Mouse (Mus musculus): ENCODE measurements around the gene Lypla2. TPM values are rescaled to one million over a fixed set of nuclear protein-coding genes. Genes with fewer than 3 reads are reported as not detected.

The Lypla2 gene
- total and polyA plus RNA-seq, 3 experiments, result 54.9 to 91.8 (median 57.2) TPM

- 0 out of 2 replicates have a peak, but pooled peaks cover 4% of the 10 kb centered on the region for H3K79me2 ChIP-seq (replicated peaks; ENCODE audit: control insufficient read depth, extremely low read depth, insufficient read depth, poor library complexity, severe bottlenecking)
- TF ChIP-seq KAT2A (IDR thresholded peaks at IDR 0.05; ENCODE audit: insufficient replicate concordance, low read length) (no peak), CTCF (conservative IDR thresholded peaks at IDR 0.05 in 1 of 2, IDR thresholded peaks at IDR 0.05 in 1 of 2; ENCODE audit: low read depth in 2 of 2, low read length in 2 of 2) (no peak), MYC (IDR thresholded peaks at IDR 0.05; ENCODE audit: low read depth, low read length) (no peak), POLR2A (IDR thresholded peaks at IDR 0.05; ENCODE audit: low read depth, low read length) (no peak), MAFK (IDR thresholded peaks at IDR 0.05; ENCODE audit: insufficient replicate concordance, low read length) (no peak), SMC3 (IDR thresholded peaks at IDR 0.05; ENCODE audit: low read depth, low read length) (no peak), E2F4 (IDR thresholded peaks at IDR 0.05; ENCODE audit: insufficient replicate concordance, low read depth, low read length) (no peak), BHLHE40 (IDR thresholded peaks at IDR 0.05; ENCODE audit: low read depth, low read length) (no peak), ZNF384 (IDR thresholded peaks at IDR 0.05; ENCODE audit: low read depth, low read length) (no peak), MXI1 (IDR thresholded peaks at IDR 0.05; ENCODE audit: low read depth, low read length) (no peak), MEF2A (IDR thresholded peaks at IDR 0.05; ENCODE audit: borderline replicate concordance, low read depth, low read length) (no peak), CHD1 (IDR thresholded peaks at IDR 0.05; ENCODE audit: low read depth, low read length) (no peak), USF1 (IDR thresholded peaks at IDR 0.05; ENCODE audit: low read depth, low read length) (no peak), POLR2AphosphoS2 (IDR thresholded peaks at IDR 0.05; ENCODE audit: low read depth, low read length) (no peak), JUND (conservative IDR thresholded peaks at IDR 0.05; ENCODE audit: low read depth, low read length) (no peak), PAX5 (IDR thresholded peaks at IDR 0.05; ENCODE audit: low read length) (no peak)
- DNase-seq (ENCODE audit: extremely low read depth), result no peak
- peaks cover 40 to 67% of the 10 kb centered on the region in 2 experiments for H3K36me3 ChIP-seq (replicated peaks in 1 of 2; ENCODE audit: control insufficient read depth in 1 of 2, insufficient read depth in 1 of 2, low read length in 1 of 2)
- H3K4me2 ChIP-seq (ENCODE audit: insufficient read depth, low read depth, poor library complexity, severe bottlenecking), result no peak overlapping the region
- no peaks in the 10 kb centered on the region for H3K27me3 ChIP-seq (replicated peaks)
- peaks cover 0 to 13% of the 10 kb centered on the region in 2 experiments; a peak in 2 of 4 replicates for H3K4me1 ChIP-seq (ENCODE audit: control insufficient read depth in 1 of 2, insufficient read depth in 2 of 2)
- no peak overlapping the region for H3K4me3 ChIP-seq (replicated peaks in 1 of 3; ENCODE audit: low read depth in 2 of 3, low read length in 2 of 3, poor library complexity in 1 of 3)
- in situ Hi-C loops (cut with MboI; ENCODE audit: low pct_ligation_motif_present, low pct_unique_long_range_greater_than_20kb, low sequenced_read_pairs) (no loop called here), dilution Hi-C loops (cut with MboI; ENCODE audit: extremely low pct_ligation_motif_present, extremely low pct_unique_long_range_greater_than_20kb, low sequenced_read_pairs) (no loop called here)
- H3K27ac ChIP-seq (ENCODE audit: insufficient read depth, low read depth), result no peak overlapping the region
- no peaks in the 10 kb centered on the region for H3K9me3 ChIP-seq (replicated peaks; ENCODE audit: low read length)
- H3K9ac ChIP-seq (ENCODE audit: insufficient read depth, low read depth), result no peak overlapping the region
These were observed 48.0 kb downstream of the Lypla2 start for GRCm38 (mm10) chr4:135924418-135924817.

- DNase-seq (ENCODE audit: extremely low read depth), result no peak
These were observed 50.2 kb downstream of the Lypla2 start for GRCm38 (mm10) chr4:135922190-135922589.

More at GRCm38 (mm10) chr4:135922190-135922589, 50.2 kb downstream of the Lypla2 start:
- peak overlapping the region; percentile 96 for H3K4me2 ChIP-seq (ENCODE audit: insufficient read depth, low read depth, poor library complexity, severe bottlenecking)
- H3K27ac ChIP-seq (ENCODE audit: insufficient read depth, low read depth), result no peak overlapping the region
- 0 out of 2 replicates have a peak, but pooled peaks cover 4% of the 10 kb centered on the region for H3K79me2 ChIP-seq (replicated peaks; ENCODE audit: control insufficient read depth, extremely low read depth, insufficient read depth, poor library complexity, severe bottlenecking)
- in situ Hi-C loops (cut with MboI; ENCODE audit: low pct_ligation_motif_present, low pct_unique_long_range_greater_than_20kb, low sequenced_read_pairs) (no loop called here), dilution Hi-C loops (cut with MboI; ENCODE audit: extremely low pct_ligation_motif_present, extremely low pct_unique_long_range_greater_than_20kb, low sequenced_read_pairs) (no loop called here)
- H3K4me1 ChIP-seq (ENCODE audit: control insufficient read depth in 1 of 2, insufficient read depth in 2 of 2), result peaks cover 0 to 31% of the 10 kb centered on the region in 2 experiments; a peak in 2 of 4 replicates
- H3K9me3 ChIP-seq (replicated peaks; ENCODE audit: low read length), result no peaks in the 10 kb centered on the region
- no peak overlapping the region for H3K9ac ChIP-seq (ENCODE audit: insufficient read depth, low read depth)
- H3K36me3 ChIP-seq (replicated peaks in 1 of 2; ENCODE audit: control insufficient read depth in 1 of 2, insufficient read depth in 1 of 2, low read length in 1 of 2), result peaks cover 40 to 71% of the 10 kb centered on the region in 2 experiments
- TF ChIP-seq MEF2A (IDR thresholded peaks at IDR 0.05; ENCODE audit: borderline replicate concordance, low read depth, low read length) (no peak), E2F4 (IDR thresholded peaks at IDR 0.05; ENCODE audit: insufficient replicate concordance, low read depth, low read length) (no peak), UBTF (IDR thresholded peaks at IDR 0.05; ENCODE audit: low read depth, low read length) (no peak), NELFE (IDR thresholded peaks at IDR 0.05; ENCODE audit: low read depth, low read length) (no peak), NRF1 (IDR thresholded peaks at IDR 0.05; ENCODE audit: low read depth, low read length) (no peak), MAFK (IDR thresholded peaks at IDR 0.05; ENCODE audit: insufficient replicate concordance, low read length) (no peak), JUN (IDR thresholded peaks at IDR 0.05; ENCODE audit: insufficient read depth, low read depth, low read length) (no peak), IRF4 (IDR thresholded peaks at IDR 0.05; ENCODE audit: low read depth, low read length) (no peak), KAT2A (IDR thresholded peaks at IDR 0.05; ENCODE audit: insufficient replicate concordance, low read length) (no peak), JUND (conservative IDR thresholded peaks at IDR 0.05; ENCODE audit: low read depth, low read length) (no peak), SIN3A (IDR thresholded peaks at IDR 0.05; ENCODE audit: low read length) (no peak), HCFC1 (IDR thresholded peaks at IDR 0.05; ENCODE audit: low read depth, low read length) (no peak), MAZ (IDR thresholded peaks at IDR 0.05; ENCODE audit: low read depth, low read length) (no peak)
- no peaks in the 10 kb centered on the region for H3K27me3 ChIP-seq (replicated peaks)
- peak overlapping the region in 1 of 3 experiments; percentile 80 for H3K4me3 ChIP-seq (replicated peaks in 1 of 3; ENCODE audit: low read depth in 2 of 3, low read length in 2 of 3, poor library complexity in 1 of 3)
